Mouse (Mus musculus) neural tube, embryonic 13.5 days (tissue): ENCODE measurements around the gene Zfp207. TPM values are rescaled to one million over a fixed set of nuclear protein-coding genes. Genes with fewer than 3 reads are reported as not detected.

ENCODE experiments used
- ATAC-seq: fragments of 200-750 bp; cut with Nextera tagmentation; 2 replicates; pipeline ENCODE4 v1.8.0; 2017; ENCODE audit warnings: low read depth, mild to moderate bottlenecking, moderate TSS enrichment, moderate library complexity
- H3K27ac ChIP-seq: fragments of 300-500 bp; sonication (generic); replicated peaks from 2 replicates; pipeline ENCODE4 v1.5.1; 2015; ENCODE audit warnings: moderate library complexity, mild to moderate bottlenecking, inconsistent platforms
- H3K27me3 ChIP-seq: fragments of 300-500 bp; sonication (generic); 2 replicates; pipeline ENCODE4 v1.6.1; 2015; ENCODE audit warnings: mild to moderate bottlenecking, inconsistent platforms
- H3K36me3 ChIP-seq: fragments of 300-500 bp; sonication (generic); 2 replicates; pipeline ENCODE4 v1.6.1; 2015; ENCODE audit warnings: mild to moderate bottlenecking, inconsistent platforms
- H3K4me1 ChIP-seq: fragments of 300-500 bp; sonication (generic); replicated peaks from 2 replicates; pipeline ENCODE4 v1.6.1; 2015; ENCODE audit warnings: inconsistent platforms
- H3K4me2 ChIP-seq: fragments of 300-500 bp; sonication (generic); 2 replicates; pipeline ENCODE4 v1.6.1; 2015; ENCODE audit warnings: inconsistent platforms, mild to moderate bottlenecking, moderate library complexity
- H3K4me3 ChIP-seq: fragments of 300-500 bp; sonication (generic); 2 replicates; pipeline ENCODE4 v1.5.1; 2015; ENCODE audit warnings: mild to moderate bottlenecking, inconsistent platforms
- H3K9ac ChIP-seq: fragments of 300-500 bp; sonication (generic); 2 replicates; pipeline ENCODE4 v1.6.1; 2015; ENCODE audit warnings: moderate library complexity, mild to moderate bottlenecking, inconsistent platforms
- H3K9me3 ChIP-seq: fragments of 300-500 bp; sonication (generic); 2 replicates; pipeline ENCODE4 v1.6.1; 2016; ENCODE audit warnings: inconsistent platforms
- WGBS: fragments of 180-500 bp; shearing (Covaris S2); methylation state at CpG from one replicate; pipeline ENCODE4 v1.1.7; 2015; 5-methylcytosine and 5-hydroxymethylcytosine counted together
- polyA plus RNA-seq: library from polyadenylated mRNA; unstranded; fragments of >200 nt; fragmentation: Nextera tagmentation; extraction: Ambion mirVana; gene quantifications from 2 replicates; pipeline ENCODE4 v1.2.1, GENCODE M21; 2015

Gene Zfp207
- polyA plus RNA-seq, 1 experiment from 2014 or later, result 217 TPM

DNA sequence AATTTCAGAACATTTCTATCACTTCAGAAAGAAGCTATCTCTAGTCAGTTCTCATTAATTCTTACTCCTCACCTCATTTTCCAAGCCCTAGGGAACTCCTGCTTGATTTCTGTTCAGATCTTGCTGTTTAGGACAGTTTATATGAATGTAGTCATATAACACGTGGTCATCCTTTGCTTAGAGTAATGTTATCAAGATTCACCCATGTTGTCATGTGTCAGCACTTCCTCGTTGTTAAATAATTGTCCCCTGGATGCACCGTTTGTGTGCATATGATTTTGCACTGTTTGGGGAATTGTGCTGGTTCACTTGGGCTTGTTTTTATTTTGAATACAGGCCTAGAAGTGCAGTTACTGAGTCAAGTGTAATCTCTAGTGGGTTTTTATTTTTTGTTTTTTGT lies 69.2 kb downstream of the Zfp207 start:
- no peak overlapping the region for H3K4me3 ChIP-seq
- H3K9me3 ChIP-seq, result no peaks in the 10 kb centered on the region
- H3K36me3 ChIP-seq, result peaks cover 69% of the 10 kb centered on the region
- WGBS, result 93% methylated on average over 3 of the region's 3 CpGs
- H3K4me2 ChIP-seq, result no peak overlapping the region
- H3K9ac ChIP-seq, result no peak overlapping the region
- ATAC-seq, result no peak
- H3K27ac ChIP-seq, result no peak overlapping the region
- H3K4me1 ChIP-seq, result no peaks in the 10 kb centered on the region
- H3K27me3 ChIP-seq, result no peaks in the 10 kb centered on the region

DNA sequence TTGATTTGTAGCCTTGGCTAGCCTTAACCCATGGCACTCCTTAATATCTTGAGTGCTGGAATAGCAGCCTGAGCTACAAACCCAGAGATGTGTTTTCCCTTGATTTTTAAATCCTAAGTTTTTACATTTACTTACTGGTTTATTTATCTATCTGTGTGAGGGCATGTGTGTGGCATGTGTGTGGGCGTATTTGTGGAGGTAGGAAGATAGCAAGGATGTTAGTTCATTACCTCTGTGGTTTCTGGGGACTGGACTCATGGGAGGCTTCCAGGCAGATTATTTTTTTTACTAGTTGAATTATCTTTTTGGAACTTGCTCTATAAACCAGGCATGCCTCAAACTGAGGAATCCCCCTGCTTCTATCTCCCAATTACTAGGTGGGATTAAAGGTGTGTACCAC lies 70.1 kb downstream of the Zfp207 start:
- WGBS, result 82% methylated on average over 1 of the region's 1 CpGs
- H3K36me3 ChIP-seq, result peaks cover 70% of the 10 kb centered on the region

More for the DNA sequence above, 70.1 kb downstream of the Zfp207 start:
- Histone ChIP-seq H3K9me3 (no peaks in the 10 kb centered on the region), H3K27me3 (no peaks in the 10 kb centered on the region), H3K4me2 (no peak overlapping the region), H3K4me1 (no peaks in the 10 kb centered on the region), H3K27ac (no peak overlapping the region), H3K4me3 (no peak overlapping the region), H3K9ac (no peak overlapping the region)
- ATAC-seq, result no peak

Other genes starting within 250 kb of the Zfp207 start
- gene Tefm, start 241.1 kb upstream of the Zfp207 start, polyA plus RNA-seq, result 26.6 and 27.2 TPM in 2 replicates
- 3.6 and 3.9 TPM in 2 replicates for gene Adap2, start 229.2 kb upstream of the Zfp207 start, polyA plus RNA-seq
- gene Rnf135, start 199.4 kb upstream of the Zfp207 start, polyA plus RNA-seq, result 3.6 and 4.2 TPM in 2 replicates
- 76.2 and 80.0 TPM in 2 replicates for gene Rhot1, start 174.3 kb upstream of the Zfp207 start, polyA plus RNA-seq
- gene Rhbdl3, start 82.4 kb upstream of the Zfp207 start, polyA plus RNA-seq, result 16.3 and 16.6 TPM in 2 replicates
- 30.4 and 33.4 TPM in 2 replicates for gene 5730455P16Rik, start 5.2 kb upstream of the Zfp207 start, polyA plus RNA-seq
- 293 and 304 TPM in 2 replicates for gene Psmd11, start 45.3 kb downstream of the Zfp207 start, polyA plus RNA-seq
- 87.8 and 95.6 TPM in 2 replicates for gene Cdk5r1, start 93.7 kb downstream of the Zfp207 start, polyA plus RNA-seq